Mouse (Mus musculus) liver, embryonic 14.5 days (tissue): ENCODE measurements at regions not wholly inside any gene's neighbourhood (a gene's known extent, or its start where the extent isn't known, plus 50 kb on each side); places are given as distances from the start of the nearest gene placed in this dataset.

Experiments used
- ATAC-seq: fragments of 200-750 bp; cut with Nextera tagmentation; 2 replicates; pipeline ENCODE4 v1.8.0; 2017; ENCODE audit warnings: moderate number of reproducible peaks, mild to moderate bottlenecking, moderate library complexity; ENCODE audit not compliant: insufficient read depth
- DNase-seq, 3 experiments: peaks; one replicate each; pipeline ENCODE4 v3.0.0-alpha.2; 2012 to 2013; ENCODE audit warnings: low read depth in 3 of 3, low spot score in 3 of 3
- H3K27ac ChIP-seq: fragments of 300-500 bp; sonication (generic); 2 replicates; pipeline ENCODE4 v1.5.1; 2014; ENCODE audit warnings: moderate library complexity, mild to moderate bottlenecking, control low read depth, inconsistent platforms
- H3K27me3 ChIP-seq: fragments of 300-500 bp; sonication (generic); 2 replicates; pipeline ENCODE4 v1.6.1; 2014; ENCODE audit warnings: mild to moderate bottlenecking, low read length, moderate library complexity; ENCODE audit not compliant: control insufficient read depth, insufficient read depth
- H3K36me3 ChIP-seq: fragments of 300-500 bp; sonication (generic); replicated peaks from 2 replicates; pipeline ENCODE4 v1.6.1; 2014; ENCODE audit warnings: low read depth; ENCODE audit not compliant: control insufficient read depth, insufficient read depth
- H3K4me1 ChIP-seq, 2 experiments: fragments of 200-500 bp in 1 of 2; fragments of 300-500 bp in 1 of 2; sonication (generic) in 1 of 2; replicated peaks; 2 replicates each; pipeline ENCODE4 v1.6.1; 2012 to 2014; ENCODE audit warnings: antibody characterized with exemption in 1 of 2, inconsistent platforms in 1 of 2, low read length in 1 of 2; ENCODE audit not compliant: control insufficient read depth in 2 of 2, insufficient read depth in 2 of 2
- H3K4me2 ChIP-seq: fragments of 300-500 bp; sonication (generic); 2 replicates; pipeline ENCODE4 v1.6.1; 2014; ENCODE audit warnings: low read depth, mild to moderate bottlenecking, control low read depth, moderate library complexity
- H3K4me3 ChIP-seq, 2 experiments: fragments of 200-500 bp in 1 of 2; fragments of 300-500 bp in 1 of 2; sonication (generic) in 1 of 2; 2 replicates each; pipeline ENCODE4 v1.5.1; 2012 to 2014; ENCODE audit warnings: low read depth in 2 of 2, low read length in 2 of 2, mild to moderate bottlenecking in 2 of 2, control low read depth in 1 of 2, inconsistent platforms in 1 of 2, moderate library complexity in 1 of 2; ENCODE audit not compliant: insufficient read depth in 1 of 2
- H3K9ac ChIP-seq: fragments of 300-500 bp; sonication (generic); replicated peaks from 2 replicates; pipeline ENCODE4 v1.6.1; 2014; ENCODE audit warnings: mild to moderate bottlenecking, control low read depth, moderate library complexity
- H3K9me3 ChIP-seq: fragments of 300-500 bp; sonication (generic); 2 replicates; pipeline ENCODE4 v1.6.1; 2016; ENCODE audit warnings: low read length, mixed read lengths; ENCODE audit not compliant: control insufficient read depth
- CTCF ChIP-seq: IDR thresholded peaks from 2 replicates; pipeline ENCODE4 v1.5.1; 2016; ENCODE audit warnings: antibody characterized with exemption, low read depth, control low read depth
- EP300 ChIP-seq: IDR thresholded peaks from 2 replicates; pipeline ENCODE4 v1.6.1; 2016; ENCODE audit warnings: antibody characterized with exemption, low read depth
- WGBS: fragments of 180-500 bp; shearing (Covaris S2); extraction: QIAGEN DNeasy Blood & Tissue Kit; methylation state at CpG from one replicate; pipeline ENCODE4 v1.1.7; 2014; ENCODE audit not compliant: insufficient replicate concordance; 5-methylcytosine and 5-hydroxymethylcytosine counted together

GRCm38 (mm10) chr9:43433953-43434352, 123.3 kb downstream of the Trim29 start:
- H3K4me2 ChIP-seq: no peak overlapping the region
- no peaks in the 10 kb centered on the region for H3K27me3 ChIP-seq
- no peaks in the 10 kb centered on the region for H3K4me1 ChIP-seq
- no peak overlapping the region for H3K27ac ChIP-seq
- no peaks in the 10 kb centered on the region for H3K36me3 ChIP-seq
- no peak for ATAC-seq
- DNase-seq: no peak
- H3K9ac ChIP-seq: no peak overlapping the region
- no peaks in the 10 kb centered on the region for H3K9me3 ChIP-seq
- TF ChIP-seq EP300 (no peak), CTCF (no peak)
- H3K4me3 ChIP-seq: no peak overlapping the region
- 35% methylated on average over 3 of the region's 3 CpGs for WGBS

GRCm38 (mm10) chr9:43438476-43438875, 127.8 kb downstream of the Trim29 start:
- DNase-seq (no peak), ATAC-seq (no peak)
- Histone ChIP-seq H3K36me3 (no peaks in the 10 kb centered on the region), H3K9me3 (no peaks in the 10 kb centered on the region), H3K9ac (no peak overlapping the region), H3K27me3 (no peaks in the 10 kb centered on the region), H3K27ac (no peak overlapping the region), H3K4me3 (no peak overlapping the region), H3K4me2 (no peak overlapping the region), H3K4me1 (no peaks in the 10 kb centered on the region)
- no peak for TF ChIP-seq EP300
- TF ChIP-seq CTCF: no peak
- WGBS: 72% methylated on average over 11 of the region's 11 CpGs

- DNase-seq (no peak), ATAC-seq (no peak)
- Histone ChIP-seq H3K36me3 (no peaks in the 10 kb centered on the region), H3K9me3 (no peaks in the 10 kb centered on the region), H3K4me3 (no peak overlapping the region), H3K9ac (no peak overlapping the region), H3K27ac (no peak overlapping the region), H3K27me3 (no peaks in the 10 kb centered on the region), H3K4me1 (no peaks in the 10 kb centered on the region), H3K4me2 (no peak overlapping the region)
- WGBS: 46% methylated on average over 5 of the region's 5 CpGs
- TF ChIP-seq CTCF (no peak), EP300 (no peak)
Observed at GRCm38 (mm10) chr9:43440959-43441510, 130.4 kb downstream of the Trim29 start.

DNA sequence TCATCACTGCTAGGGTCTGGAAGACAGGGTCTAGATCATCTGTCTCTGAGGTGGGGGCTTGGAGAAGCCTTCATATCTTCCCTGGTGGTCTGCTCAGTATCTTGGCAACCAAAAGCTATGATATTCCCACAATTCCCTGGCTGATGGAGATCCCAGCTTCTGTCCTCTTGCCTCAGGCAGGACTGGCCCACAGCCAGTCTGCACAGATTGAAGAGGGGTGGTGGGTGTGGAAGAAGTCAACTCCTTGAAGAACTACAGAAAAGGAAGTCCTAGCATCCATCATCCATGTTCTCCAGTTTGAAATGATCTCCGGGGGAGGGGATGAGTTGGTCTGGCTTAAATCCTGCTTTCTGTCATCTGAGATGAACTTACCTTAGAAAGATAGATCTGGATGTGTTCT, 134.8 kb downstream of the Trim29 start:
- TF ChIP-seq EP300 (no peak), CTCF (no peak)
- no peak for ATAC-seq
- H3K27ac ChIP-seq: no peak overlapping the region
- 68% methylated on average over 1 of the region's 1 CpGs for WGBS
- no peak for DNase-seq
- no peaks in the 10 kb centered on the region for H3K4me1 ChIP-seq
- no peaks in the 10 kb centered on the region for H3K27me3 ChIP-seq
- no peak overlapping the region for H3K4me2 ChIP-seq
- H3K4me3 ChIP-seq: no peak overlapping the region
- H3K9ac ChIP-seq: no peak overlapping the region
- no peaks in the 10 kb centered on the region for H3K9me3 ChIP-seq
- no peaks in the 10 kb centered on the region for H3K36me3 ChIP-seq

- no peak for TF ChIP-seq EP300
- no peak for TF ChIP-seq CTCF
- no peaks in the 10 kb centered on the region for H3K36me3 ChIP-seq
- 61% methylated on average over 7 of the region's 7 CpGs for WGBS
- H3K27ac ChIP-seq: no peak overlapping the region
- H3K27me3 ChIP-seq: no peaks in the 10 kb centered on the region
- H3K4me1 ChIP-seq: no peaks in the 10 kb centered on the region
- ATAC-seq (no peak), DNase-seq (no peak)
- no peaks in the 10 kb centered on the region for H3K9me3 ChIP-seq
- H3K4me2 ChIP-seq: no peak overlapping the region
- no peak overlapping the region for H3K4me3 ChIP-seq
- H3K9ac ChIP-seq: no peak overlapping the region
Observed at GRCm38 (mm10) chr9:43447372-43447771, 136.7 kb downstream of the Trim29 start.
